Mouse (Mus musculus): ENCODE measurements around the gene Cadm4.
A peak's percentile ranks its signal among the peaks of the same experiment; 100 is the strongest.

The Cadm4 gene

GRCm38 (mm10) chr7:24481474-24482207 lies at the start of gene Cadm4:
Gene Cadm4, plus strand, starts transcription at chr7:24482023.
- peak; percentile 89 for DNase-seq (ENCODE audit: low read depth, low spot score)

- DNase-seq (ENCODE audit: low read depth, low spot score): no peak
These were observed 46.5 kb upstream of the Cadm4 start for GRCm38 (mm10) chr7:24435305-24435704.

DNA sequence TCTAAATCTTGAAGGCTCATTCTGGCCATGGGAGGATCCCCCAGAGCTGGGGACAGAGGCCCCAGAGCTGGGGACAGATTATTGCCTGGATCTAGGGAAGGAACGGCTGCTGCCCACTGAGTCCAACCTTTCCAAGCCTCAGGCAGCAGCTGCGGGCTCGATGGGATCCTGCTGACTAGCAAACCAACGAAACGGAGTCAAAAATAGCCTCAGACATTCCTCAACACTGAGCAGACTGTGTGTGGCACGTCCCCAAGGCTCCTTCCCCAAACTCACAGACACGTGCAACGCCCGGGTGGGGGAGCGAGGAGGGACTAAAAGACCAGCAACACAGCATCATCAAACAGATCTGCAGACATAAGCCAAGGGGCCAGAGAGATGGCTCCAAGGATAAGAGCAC lies 43.8 kb upstream of the Cadm4 start:
- DNase-seq (ENCODE audit: low read depth, low spot score): no peak

DNA sequence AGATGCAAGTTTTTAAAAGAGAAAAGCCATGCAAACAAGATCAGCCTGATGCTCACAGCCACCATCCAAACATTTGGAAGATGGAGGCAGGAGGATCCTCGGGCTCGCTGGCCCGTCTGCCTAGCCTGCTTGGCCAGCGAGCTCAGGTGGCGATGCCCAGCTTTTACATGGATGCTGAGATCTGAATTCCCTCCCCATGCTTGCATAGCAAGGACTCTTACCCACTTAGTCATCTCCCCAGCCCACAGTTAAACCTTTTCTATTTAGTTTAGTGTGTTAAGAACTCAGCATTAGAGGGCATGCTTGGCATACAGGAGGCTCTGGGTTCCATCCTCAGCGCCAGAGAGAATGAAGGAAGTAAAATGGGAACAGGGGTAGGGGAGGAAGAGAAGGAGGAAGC lies 42.6 kb upstream of the Cadm4 start:
- DNase-seq (ENCODE audit: low read depth, low spot score): no peak

GRCm38 (mm10) chr7:24439891-24440290 lies 41.9 kb upstream of the Cadm4 start:
- DNase-seq (ENCODE audit: low read depth, low spot score): no peak

GRCm38 (mm10) chr7:24441785-24442184 lies 40.0 kb upstream of the Cadm4 start:
- DNase-seq (ENCODE audit: low read depth, low spot score): peak; percentile 92

DNA sequence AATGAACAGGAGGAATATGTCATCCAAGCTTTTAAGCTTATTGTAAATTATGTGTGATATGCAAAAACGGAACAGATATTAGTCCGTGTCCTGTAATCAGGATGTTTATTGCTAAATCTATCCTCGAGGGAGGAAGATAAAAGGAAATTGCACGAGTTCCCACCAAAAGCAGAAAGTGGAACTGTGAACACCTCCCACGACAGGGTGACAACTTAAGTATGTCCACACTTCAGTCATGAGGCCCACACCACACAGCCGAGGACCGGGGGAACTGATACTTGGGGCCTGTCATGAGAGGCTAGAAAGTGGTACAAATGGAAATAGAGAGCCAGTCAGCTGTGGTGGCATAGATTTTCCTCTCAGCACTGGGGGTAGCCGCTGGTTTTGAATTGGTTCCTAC lies 39.5 kb upstream of the Cadm4 start:
- no peak for DNase-seq (ENCODE audit: low read depth, low spot score)

DNA sequence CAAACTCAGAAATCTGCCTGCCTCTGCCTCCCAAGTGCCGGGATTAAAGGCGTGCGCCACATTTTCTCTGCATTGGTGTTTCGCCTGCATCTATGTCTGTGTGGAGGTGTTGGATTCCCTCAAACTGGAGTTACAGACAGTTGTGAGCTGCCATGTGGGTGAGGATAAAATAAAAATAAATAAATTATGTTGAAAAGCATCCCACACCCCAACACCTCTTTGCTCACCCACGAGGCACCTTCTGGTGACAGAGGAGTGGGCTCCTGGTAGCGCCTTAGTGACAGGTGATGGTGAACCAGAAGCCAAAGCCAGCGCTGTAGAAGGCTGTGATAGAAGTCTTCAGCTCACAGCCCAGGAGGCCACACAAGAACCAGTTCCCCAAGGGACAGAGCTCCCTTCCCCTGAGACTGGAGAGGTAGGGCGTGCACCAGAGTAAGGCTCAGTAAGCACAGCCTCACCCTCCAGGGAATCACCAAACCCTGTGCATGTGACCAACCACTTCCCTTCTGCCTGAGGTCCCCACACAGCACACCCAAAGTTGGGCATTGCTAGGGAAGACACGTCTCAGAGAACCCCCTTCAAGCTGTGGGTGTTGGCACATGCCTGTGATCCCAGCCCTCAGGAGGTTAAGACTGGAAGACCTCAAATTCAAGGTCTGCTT lies 36.4 kb upstream of the Cadm4 start:
- DNase-seq (ENCODE audit: low read depth, low spot score): peak; percentile 49

DNA sequence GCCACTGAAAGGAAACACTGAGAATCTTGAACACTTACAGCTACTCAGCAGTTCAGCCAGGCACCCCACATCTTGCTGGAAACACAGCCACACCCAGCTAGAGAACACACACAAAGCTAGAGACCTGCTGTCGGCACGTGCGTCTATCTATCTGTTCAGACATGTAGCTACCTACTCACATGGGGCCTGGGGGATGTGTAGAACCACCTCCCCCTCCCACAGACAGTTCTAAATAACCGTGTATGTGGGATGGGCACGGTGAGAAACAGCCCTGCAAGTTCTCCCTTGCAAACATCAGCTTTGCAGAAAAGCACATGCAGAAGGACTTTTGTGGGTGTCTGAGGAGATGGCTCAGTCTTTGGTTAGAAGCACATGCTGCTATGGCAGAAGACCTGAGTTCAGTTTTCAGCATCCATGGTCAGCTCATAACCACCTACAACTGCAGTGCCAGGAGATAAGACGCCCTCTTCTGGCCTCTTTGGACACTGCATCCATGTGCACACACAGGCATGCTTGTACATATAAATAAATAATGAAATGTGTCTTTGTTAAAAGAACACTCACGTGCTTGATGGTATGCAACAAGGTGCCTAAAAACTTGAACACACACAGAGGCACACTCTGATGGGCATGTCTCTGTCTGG lies 35.0 kb upstream of the Cadm4 start:
- DNase-seq (ENCODE audit: low read depth, low spot score): peak; percentile 61

DNA sequence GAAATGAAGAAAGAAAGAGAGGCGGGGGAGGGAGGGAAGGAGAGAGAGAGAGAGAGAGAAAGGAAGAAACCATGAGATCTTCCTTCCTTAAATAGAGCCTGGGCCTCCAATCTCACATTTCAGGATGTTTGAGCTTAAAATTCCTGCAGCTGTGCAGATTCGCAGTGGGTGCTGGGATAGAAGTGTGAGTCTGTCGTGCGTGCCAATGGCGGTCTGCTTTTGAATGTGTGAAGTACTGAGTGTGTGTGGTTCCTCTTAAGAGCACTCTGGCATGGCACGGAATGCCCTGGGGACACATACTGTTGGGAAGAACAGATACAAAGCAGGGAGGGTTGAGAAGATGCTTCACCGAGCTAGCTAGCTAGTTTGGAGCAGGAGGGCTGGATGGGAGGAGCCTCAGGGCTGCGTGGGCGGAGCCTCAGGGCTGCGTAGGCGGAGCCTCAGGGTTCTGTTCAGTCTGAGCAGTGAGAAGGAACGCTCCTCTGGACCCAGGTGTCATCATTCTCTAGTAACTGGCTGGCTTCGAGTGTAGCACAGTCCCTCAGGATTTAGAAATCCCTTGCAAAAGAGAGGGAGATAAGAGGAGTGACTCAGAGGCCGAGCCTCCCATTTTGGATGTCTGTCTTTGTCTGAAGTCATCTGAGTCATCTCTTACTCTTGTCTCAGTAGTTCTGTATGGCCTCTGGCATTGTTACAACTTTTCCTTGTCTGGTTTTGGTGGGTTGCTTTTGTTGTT lies 32.9 kb upstream of the Cadm4 start:
- DNase-seq (ENCODE audit: low read depth, low spot score): peak; percentile 43

GRCm38 (mm10) chr7:24450585-24451017 lies 31.2 kb upstream of the Cadm4 start:
- DNase-seq (ENCODE audit: low read depth, low spot score): peak; percentile 50

- DNase-seq (ENCODE audit: low read depth, low spot score): peak; percentile 68
These were observed 29.9 kb upstream of the Cadm4 start, which contains the start of gene Irgc1 for GRCm38 (mm10) chr7:24451855-24452311. Gene Irgc1, minus strand, starts transcription at chr7:24452297.

- DNase-seq (ENCODE audit: low read depth, low spot score): no peak
These were observed 27.6 kb upstream of the Cadm4 start for GRCm38 (mm10) chr7:24454199-24454598.

DNA sequence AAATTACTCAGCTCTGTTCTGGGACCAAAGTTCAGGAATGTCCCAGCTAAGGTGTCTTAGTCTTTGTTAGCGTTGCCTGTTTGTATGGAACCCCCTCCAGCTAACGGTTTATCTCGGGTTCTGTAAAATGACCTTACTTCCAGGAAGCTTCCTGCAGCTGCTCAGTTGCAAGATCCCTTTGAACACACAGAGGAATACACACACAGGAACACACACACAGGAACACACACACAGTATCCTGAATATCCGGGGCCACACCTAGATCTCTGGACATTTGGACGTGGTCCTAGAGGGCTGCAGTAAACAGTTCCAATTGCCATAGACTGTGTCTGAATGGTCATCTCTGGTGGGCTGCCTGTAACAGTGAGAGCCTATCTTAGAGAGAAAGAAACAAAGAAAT lies 26.1 kb upstream of the Cadm4 start:
- no peak for DNase-seq (ENCODE audit: low read depth, low spot score)

DNA sequence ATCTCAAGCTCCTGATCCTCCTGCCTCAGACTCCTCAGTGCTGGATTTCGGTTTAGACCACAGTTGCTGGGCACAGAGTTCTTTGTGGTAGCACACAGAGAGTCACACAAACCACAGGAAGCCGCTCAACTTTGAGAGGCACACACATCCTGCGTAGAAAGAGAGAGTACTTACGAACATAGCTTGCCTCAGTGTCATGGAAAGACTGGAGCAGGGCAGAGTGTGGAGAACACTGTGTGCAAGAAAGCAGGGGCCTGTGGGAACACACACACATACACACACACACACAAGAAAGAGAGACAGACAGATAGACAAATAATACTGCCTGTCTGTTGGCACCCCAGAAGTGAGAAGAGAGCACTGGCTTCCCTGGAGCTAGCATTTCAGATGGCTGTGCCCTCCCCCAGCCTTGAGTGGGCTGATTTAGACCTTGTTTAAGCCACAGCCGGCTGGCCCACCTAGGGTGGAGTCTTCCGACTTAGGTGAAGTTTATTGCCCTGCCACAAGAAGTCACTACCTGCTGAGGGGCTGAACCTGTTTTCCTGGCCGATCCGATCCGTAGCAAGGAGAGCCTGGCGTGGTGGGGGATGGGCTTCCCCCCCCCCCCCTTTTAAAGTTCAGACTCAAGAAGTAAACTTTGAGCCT lies 24.0 kb upstream of the Cadm4 start:
- DNase-seq (ENCODE audit: low read depth, low spot score): peak; percentile 94

DNA sequence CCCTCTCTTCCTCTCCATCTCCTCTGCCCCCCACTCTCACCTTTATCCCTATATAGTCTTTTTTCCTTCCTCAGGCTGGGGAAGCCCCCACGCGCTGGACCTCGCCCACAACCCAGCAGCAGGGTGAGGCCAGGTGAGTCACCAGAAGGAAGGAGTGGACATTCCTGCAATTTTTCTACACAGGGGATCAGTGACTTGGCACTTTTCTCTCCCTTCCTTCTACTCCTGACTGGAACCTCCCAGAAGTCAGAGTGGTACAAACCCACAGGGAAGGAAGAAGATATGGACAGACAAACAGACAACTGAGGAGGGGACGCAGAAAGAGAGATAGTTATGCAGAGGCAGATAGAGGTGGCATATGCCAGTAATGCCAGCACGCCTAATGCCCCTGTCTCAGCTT lies 22.4 kb upstream of the Cadm4 start:
- no peak for DNase-seq (ENCODE audit: low read depth, low spot score)

GRCm38 (mm10) chr7:24459843-24460242 lies 22.0 kb upstream of the Cadm4 start:
- no peak for DNase-seq (ENCODE audit: low read depth, low spot score)

DNA sequence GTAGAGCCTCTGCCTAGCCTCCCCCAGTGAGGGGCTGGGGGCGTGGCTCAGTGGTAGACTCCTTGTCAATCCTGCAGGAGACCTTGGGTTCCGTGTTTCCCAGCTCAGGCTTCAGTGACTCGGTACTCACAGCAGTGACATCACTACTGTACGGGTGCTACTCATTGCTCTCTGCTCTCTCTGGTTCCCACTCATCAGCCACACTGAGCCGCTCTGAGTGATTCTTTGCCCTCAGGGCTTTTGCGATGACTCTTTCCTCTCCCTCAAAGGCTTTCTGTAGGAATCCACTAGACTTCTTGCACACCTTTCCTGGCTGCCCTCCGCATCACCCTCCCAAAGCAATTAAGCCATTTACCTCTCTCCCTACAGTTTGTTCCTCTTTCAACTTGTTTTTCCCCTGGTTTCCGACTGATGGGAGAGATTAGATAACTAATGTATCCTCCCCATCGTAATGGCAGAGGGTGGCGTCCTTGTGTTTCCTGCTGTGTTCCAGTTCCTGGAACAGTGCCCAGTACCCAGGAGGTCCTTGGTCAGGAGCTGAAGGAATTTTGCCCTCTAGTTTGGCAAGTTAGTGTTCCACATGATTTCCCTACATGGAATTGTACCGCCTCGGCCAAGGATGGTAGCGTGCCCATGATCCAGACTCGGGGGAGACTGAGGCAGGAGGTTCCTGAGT lies 20.3 kb upstream of the Cadm4 start:
- DNase-seq (ENCODE audit: low read depth, low spot score): peak; percentile 50

DNA sequence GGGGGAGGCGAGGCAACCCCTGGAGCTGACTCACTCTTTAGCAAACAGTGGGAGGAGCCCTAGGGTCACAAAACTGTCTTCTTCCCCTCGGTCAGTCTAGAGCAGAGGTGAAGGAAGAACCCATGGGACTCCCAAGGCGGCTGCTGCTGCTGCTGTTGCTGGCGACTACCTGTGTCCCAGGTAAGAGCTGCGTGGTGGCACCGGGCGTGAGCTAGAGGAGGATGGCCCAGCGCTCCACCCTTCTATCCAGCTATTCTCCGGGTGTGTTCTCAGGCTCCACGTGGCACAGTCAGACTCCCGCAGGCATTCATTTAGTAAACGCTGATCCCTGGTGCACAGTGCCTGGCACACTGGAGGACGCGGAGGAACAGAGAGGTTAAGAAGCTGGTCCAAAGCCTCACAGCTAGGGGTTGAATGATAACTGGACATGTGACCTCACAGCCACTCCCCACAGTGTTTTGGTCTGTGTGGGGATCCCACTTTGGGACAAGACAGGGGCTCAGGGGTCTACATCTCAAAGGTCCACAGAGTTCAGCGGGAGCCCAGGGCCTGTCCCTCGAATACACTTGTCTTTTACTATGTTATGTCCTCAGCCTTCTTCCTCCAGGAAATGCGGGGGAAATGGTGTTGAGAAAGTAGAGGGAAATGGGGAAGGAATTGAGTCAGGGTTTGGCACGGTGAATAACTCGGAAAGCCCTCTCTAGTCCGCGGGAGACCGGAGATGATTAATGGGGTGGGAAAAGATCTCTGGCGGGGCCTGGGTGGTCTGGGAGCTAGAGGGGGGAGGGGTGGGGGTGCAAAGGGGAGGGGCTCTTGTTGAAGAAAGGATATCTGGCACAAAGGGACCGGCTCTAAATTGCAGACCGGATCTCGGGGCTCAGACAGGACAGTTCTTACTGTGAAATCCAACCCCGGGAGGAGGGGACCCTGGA lies 19.2 kb upstream of the Cadm4 start, which contains the start of gene Plaur:
Gene Plaur (plus strand): TSS at position 97 of the 932 bp plus-strand sequence.
- DNase-seq (ENCODE audit: low read depth, low spot score): peak; percentile 48

DNA sequence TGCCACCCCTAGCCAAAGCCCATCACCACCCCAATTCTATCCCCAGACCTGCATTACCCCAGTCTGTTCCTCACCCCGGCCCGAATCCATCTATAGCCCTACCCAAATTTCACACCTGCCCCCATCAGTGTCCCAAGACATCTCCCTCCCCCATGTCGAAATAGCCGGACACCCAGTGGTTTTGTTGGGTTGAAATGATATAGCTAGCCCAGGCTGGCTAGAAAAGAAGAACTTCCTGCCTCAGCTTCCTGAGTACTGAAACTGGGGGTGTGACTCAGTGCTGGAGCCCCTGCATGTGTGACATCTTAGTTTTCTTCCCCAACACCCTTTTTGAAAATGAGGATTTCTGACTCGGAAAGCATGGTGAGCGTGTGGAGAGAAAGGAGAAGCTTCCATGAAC lies 15.0 kb upstream of the Cadm4 start:
- no peak for DNase-seq (ENCODE audit: low read depth, low spot score)

All from CD4-positive, CD25-positive, alpha-beta regulatory T cell, adult 2 months (primary cell).